Mouse (Mus musculus): ENCODE measurements around the gene Ptch2. TPM values are rescaled to one million over a fixed set of nuclear protein-coding genes. Genes with fewer than 3 reads are reported as not detected.

Ptch2 gene
- total RNA-seq (2023), result under 1 TPM in 1 of 2 experiments, not detected in 1; 0.32 TPM

GRCm38 (mm10) chr4:117095551-117096452 lies at the start of gene Ptch2:
TSS of gene Ptch2 (plus strand) at chr4:117096075.

DNA sequence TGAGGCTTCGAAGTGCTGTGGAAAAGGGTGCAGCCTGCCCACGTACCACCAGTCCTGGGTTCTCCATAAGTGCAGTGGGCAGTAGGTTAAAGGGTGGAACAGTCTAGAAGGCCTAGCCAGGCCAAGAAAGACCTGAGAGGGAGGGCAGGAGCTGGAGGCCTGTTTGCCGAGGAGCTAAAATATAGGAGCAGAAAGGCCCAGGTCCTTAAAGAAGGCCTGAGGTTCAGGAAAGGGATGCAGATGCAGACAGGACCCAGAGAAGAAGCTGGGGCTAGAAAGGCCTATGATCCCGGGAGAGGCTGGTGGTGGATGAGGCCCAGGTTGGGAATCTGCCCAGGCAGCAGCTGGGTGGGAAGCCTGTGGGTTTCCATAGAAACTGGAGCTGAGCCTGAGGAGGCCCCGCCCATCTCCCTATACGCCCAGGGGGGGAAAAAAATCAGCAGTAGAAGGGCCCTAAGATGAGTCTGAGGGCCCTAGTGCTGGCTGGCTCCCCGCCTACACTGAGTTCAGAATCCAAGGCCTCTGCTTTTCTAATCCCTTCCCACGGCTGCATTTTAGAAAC lies 29.6 kb downstream of the Ptch2 start, which contains the start of gene Btbd19:
Gene Btbd19, minus strand, starts transcription at position 378 of the 562 bp plus-strand sequence.

DNA sequence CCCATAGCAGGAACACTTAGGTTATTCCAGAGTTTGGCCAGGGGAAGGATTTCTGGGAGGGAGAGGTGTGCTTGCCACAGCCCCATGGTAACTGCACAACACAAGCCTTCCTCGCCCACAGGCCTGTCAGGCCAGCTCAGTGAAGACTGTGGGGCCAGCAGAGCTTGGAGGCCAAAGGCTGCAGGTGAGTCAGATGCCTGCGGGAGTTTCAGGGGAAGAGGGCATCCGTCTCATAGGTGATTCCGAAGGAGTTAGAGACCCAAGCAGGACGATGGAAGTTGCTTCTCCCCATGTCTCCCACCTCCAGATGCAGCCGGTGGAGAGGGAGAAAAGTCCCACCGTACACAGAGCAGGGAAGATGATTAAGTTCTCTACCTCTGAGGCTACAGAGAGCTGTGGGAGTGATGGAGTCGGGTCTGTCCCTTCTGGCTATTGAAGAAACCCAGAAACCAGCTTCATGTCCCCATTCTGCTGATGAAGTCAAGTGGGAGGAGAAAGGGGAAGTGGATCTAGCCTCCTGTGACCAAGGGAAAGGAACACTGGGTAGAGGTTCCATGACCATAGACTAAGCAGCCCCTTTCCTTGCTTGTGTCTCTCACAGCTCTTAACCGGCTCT lies 30.9 kb downstream of the Ptch2 start, which contains the start of gene Tctex1d4:
Gene Tctex1d4, plus strand, starts transcription at position 120 of the 616 bp plus-strand sequence.

GRCm38 (mm10) chr4:117133817-117134600 lies 38.1 kb downstream of the Ptch2 start, which contains the start of gene Plk3:
TSS of gene Plk3 (minus strand) at chr4:117133963.

GRCm38 (mm10) chr4:117155792-117156355 lies 60.0 kb downstream of the Ptch2 start, which contains the start of gene Rps8:
TSS of gene Rps8 (minus strand) at chr4:117156243.

Other genes with a start within 250 kb of the Ptch2 start
- not detected for gene Zswim5, start 218.7 kb upstream of the Ptch2 start, total RNA-seq (2023)
- 10 to 100 TPM; 52.1 to 57.3 TPM for gene Urod, start 101.7 kb upstream of the Ptch2 start, total RNA-seq (2023)
- 10 to 100 TPM; 48.4 to 52.1 TPM for gene Hectd3, start 100.8 kb upstream of the Ptch2 start, total RNA-seq (2023)
- 10 to 100 TPM; 29.2 to 32.0 TPM for gene Eif2b3, start 76.7 kb upstream of the Ptch2 start, total RNA-seq (2023)
- 10 to 100 TPM; 23.6 to 24.9 TPM for gene Btbd19, start 29.6 kb downstream of the Ptch2 start, total RNA-seq (2023)
- under 1 TPM in 1 of 2 experiments, not detected in 1; 0.58 TPM for gene Tctex1d4, start 30.7 kb downstream of the Ptch2 start, total RNA-seq (2023)
- 10 to 100 TPM; 18.9 to 21.4 TPM for gene Plk3, start 37.9 kb downstream of the Ptch2 start, total RNA-seq (2023)
- 1,000 to 10,000 TPM; 1,976 to 2,109 TPM for gene Rps8, start 60.2 kb downstream of the Ptch2 start, total RNA-seq (2023)
- gene Kif2c, start 86.6 kb downstream of the Ptch2 start, total RNA-seq (2023), result under 1 TPM; 0.36 to 0.87 TPM
- gene Tmem53, start 155.9 kb downstream of the Ptch2 start, total RNA-seq (2023), result not detected
- gene Armh1, start 156.1 kb downstream of the Ptch2 start, total RNA-seq (2023), result not detected